Mouse (Mus musculus) midbrain, embryonic 12.5 days (tissue): ENCODE measurements at regions not wholly inside any gene's neighbourhood (a gene's known extent, or its start where the extent isn't known, plus 50 kb on each side); places are given as distances from the start of the nearest gene placed in this dataset.

Source experiments
- ATAC-seq: fragments of 200-750 bp; cut with Nextera tagmentation; 2 replicates; pipeline ENCODE4 v1.8.0; 2017; ENCODE audit warnings: low read depth, moderate TSS enrichment, moderate library complexity; ENCODE audit not compliant: low FRiP score
- H3K27ac ChIP-seq: fragments of 300-500 bp; sonication (generic); replicated peaks from 2 replicates; pipeline ENCODE4 v1.5.1; 2016; ENCODE audit warnings: mild to moderate bottlenecking
- H3K27me3 ChIP-seq: fragments of 300-500 bp; sonication (generic); 2 replicates; pipeline ENCODE4 v1.6.1; 2016; ENCODE audit warnings: mild to moderate bottlenecking
- H3K36me3 ChIP-seq: fragments of 300-500 bp; sonication (generic); 2 replicates; pipeline ENCODE4 v1.6.1; 2016
- H3K4me1 ChIP-seq: fragments of 300-500 bp; sonication (generic); 2 replicates; pipeline ENCODE4 v1.6.1; 2016
- H3K4me2 ChIP-seq: fragments of 300-500 bp; sonication (generic); replicated peaks from 2 replicates; pipeline ENCODE4 v1.6.1; 2016; ENCODE audit warnings: mild to moderate bottlenecking, moderate library complexity
- H3K4me3 ChIP-seq: fragments of 300-500 bp; sonication (generic); 2 replicates; pipeline ENCODE4 v1.5.1; 2016; ENCODE audit warnings: mild to moderate bottlenecking
- H3K9ac ChIP-seq: fragments of 300-500 bp; sonication (generic); replicated peaks from 2 replicates; pipeline ENCODE4 v1.6.1; 2016; ENCODE audit warnings: mild to moderate bottlenecking, moderate library complexity
- H3K9me3 ChIP-seq: fragments of 300-500 bp; sonication (generic); 2 replicates; pipeline ENCODE4 v1.6.1; 2016; ENCODE audit warnings: mild to moderate bottlenecking
- WGBS: fragments of 180-500 bp; shearing (Covaris S2); methylation state at CpG from one replicate; pipeline ENCODE4 v1.1.7; 2016; 5-methylcytosine and 5-hydroxymethylcytosine counted together

DNA sequence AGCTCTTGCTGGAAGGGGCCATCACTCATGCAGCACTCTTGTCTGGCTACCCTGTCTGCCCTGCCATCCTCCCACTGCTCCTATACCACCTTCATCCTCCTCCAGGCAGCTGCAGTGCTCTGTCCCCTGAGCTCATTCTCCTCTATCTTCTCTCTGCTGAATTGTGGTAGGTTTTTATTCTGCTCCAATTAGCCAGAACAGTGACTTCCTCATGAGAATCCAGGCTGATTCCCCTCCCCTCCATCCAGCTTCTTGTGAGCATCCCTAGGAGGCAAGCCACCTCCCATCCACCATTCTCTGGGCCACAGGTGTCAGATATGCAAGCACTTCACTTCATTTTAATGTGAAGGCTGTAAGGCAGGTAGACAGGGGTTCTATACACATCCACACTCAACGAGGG lies 132.1 kb downstream of the Wscd1 start:
- no peak overlapping the region for H3K9ac ChIP-seq
- ATAC-seq: no peak
- H3K9me3 ChIP-seq: no peaks in the 10 kb centered on the region
- no peak overlapping the region for H3K4me2 ChIP-seq
- no peak overlapping the region for H3K27ac ChIP-seq
- H3K4me3 ChIP-seq: no peak overlapping the region
- H3K36me3 ChIP-seq: no peaks in the 10 kb centered on the region
- WGBS: 64% methylated on average over 1 of the region's 1 CpGs
- no peaks in the 10 kb centered on the region for H3K27me3 ChIP-seq
- H3K4me1 ChIP-seq: no peaks in the 10 kb centered on the region

DNA sequence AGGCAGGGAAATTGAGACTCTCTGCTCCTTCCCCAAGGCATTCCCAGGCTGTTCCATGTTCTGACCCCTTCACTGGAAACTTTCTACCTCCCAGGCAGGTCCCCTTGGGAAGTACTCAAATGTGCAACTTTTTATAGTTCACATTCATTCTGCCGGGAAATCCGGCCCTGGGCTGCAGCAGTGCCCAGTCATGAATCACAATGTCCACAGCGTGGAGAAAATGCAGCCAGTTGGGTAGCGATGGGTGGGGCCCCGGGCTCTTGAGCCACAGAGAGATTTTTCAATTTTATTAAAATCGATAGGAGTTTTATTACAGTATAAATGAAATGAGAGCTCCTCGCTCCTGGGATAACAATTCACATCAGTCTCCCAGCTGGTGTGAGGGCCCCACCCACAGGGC lies 121.6 kb downstream of the Wscd1 start:
- Histone ChIP-seq H3K27me3 (no peaks in the 10 kb centered on the region), H3K4me2 (no peak overlapping the region), H3K4me3 (no peak overlapping the region), H3K27ac (no peak overlapping the region), H3K36me3 (no peaks in the 10 kb centered on the region), H3K9ac (no peak overlapping the region), H3K4me1 (peaks cover 5% of the 10 kb centered on the region; the same call in 1 of the 2 replicates), H3K9me3 (0 out of 2 replicates have a peak, but pooled peaks cover 3% of the 10 kb centered on the region)
- WGBS: 84% methylated on average over 7 of the region's 7 CpGs
- no peak for ATAC-seq

DNA sequence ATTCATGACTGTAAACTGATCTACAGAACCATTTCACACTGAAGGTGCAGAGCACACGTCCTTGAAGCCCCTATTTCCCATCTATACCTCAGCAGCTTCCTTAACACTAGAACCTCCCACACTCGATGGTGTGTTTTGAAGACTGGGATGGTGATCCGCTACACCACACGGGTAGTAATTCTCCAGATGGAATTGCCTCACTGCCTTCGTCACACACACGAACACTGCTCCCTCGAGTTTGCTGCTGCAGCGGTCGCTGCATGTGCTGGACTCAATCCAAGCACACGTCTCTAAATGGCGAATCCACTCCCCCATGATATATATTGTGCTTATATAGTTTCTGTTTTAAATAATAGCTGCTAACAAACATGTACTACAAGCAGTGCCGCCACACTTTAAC lies 117.0 kb downstream of the Wscd1 start:
- Histone ChIP-seq H3K4me1 (peaks cover 1% of the 10 kb centered on the region; the same call in 1 of the 2 replicates), H3K4me2 (no peak overlapping the region)
- 85% methylated on average over 12 of the region's 12 CpGs for WGBS

DNA sequence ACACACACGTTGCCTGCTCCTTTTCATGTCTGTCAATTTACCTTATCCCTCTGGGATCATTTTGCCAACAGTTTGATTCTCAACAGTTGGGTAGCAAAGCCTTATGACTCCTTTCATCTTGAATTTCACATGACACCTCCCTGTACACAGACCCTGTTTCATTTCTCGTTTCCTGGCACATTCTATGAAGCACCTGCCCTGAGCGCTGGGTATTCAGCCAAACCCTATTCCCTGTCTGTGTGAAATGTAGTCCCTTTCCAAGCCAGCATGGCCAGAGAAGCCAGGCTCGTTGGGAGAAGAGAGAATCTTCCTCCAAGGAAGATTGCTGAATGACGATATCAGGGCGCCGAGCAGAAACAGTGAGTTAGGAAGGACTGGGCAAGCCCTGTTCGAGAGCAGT lies 108.2 kb downstream of the Wscd1 start:
- no peaks in the 10 kb centered on the region for H3K36me3 ChIP-seq
- no peaks in the 10 kb centered on the region for H3K9me3 ChIP-seq
- H3K4me3 ChIP-seq: no peak overlapping the region
- no peak overlapping the region for H3K4me2 ChIP-seq
- no peaks in the 10 kb centered on the region for H3K4me1 ChIP-seq
- H3K9ac ChIP-seq: no peak overlapping the region
- no peak for ATAC-seq
- H3K27me3 ChIP-seq: no peaks in the 10 kb centered on the region
- no peak overlapping the region for H3K27ac ChIP-seq
- 86% methylated on average over 8 of the region's 8 CpGs for WGBS

More for the DNA sequence above, 117.0 kb downstream of the Wscd1 start:
- Histone ChIP-seq H3K9ac (no peak overlapping the region), H3K4me3 (no peak overlapping the region), H3K27ac (no peak overlapping the region), H3K9me3 (no peaks in the 10 kb centered on the region), H3K36me3 (no peaks in the 10 kb centered on the region), H3K27me3 (no peaks in the 10 kb centered on the region)
- no peak for ATAC-seq

DNA sequence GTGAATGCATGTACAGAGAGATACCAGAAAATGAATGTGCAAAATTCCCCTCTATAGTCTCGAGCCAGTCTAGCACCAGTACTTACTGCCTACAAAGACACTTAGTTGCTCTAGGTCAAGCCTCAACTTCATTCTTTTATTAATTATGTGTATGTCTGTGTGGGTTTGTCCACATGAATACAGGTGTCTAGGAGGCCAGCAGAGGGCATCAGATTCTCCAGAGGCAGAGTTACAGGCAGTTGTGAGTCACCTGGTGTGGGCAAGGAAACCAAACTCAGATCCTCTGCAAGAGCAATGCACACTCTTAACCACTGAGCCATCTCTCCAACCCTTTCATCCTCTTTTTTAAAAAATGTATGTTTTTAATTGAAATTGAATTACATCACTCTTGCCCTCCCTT lies 105.8 kb downstream of the Wscd1 start:
- Histone ChIP-seq H3K27me3 (no peaks in the 10 kb centered on the region), H3K36me3 (no peaks in the 10 kb centered on the region), H3K4me1 (no peaks in the 10 kb centered on the region), H3K4me2 (no peak overlapping the region), H3K9ac (no peak overlapping the region), H3K27ac (no peak overlapping the region), H3K4me3 (no peak overlapping the region), H3K9me3 (no peaks in the 10 kb centered on the region)
- ATAC-seq: no peak
- whole genome bisulfite sequencing: 74% methylated on average over 1 of the region's 1 CpGs

DNA sequence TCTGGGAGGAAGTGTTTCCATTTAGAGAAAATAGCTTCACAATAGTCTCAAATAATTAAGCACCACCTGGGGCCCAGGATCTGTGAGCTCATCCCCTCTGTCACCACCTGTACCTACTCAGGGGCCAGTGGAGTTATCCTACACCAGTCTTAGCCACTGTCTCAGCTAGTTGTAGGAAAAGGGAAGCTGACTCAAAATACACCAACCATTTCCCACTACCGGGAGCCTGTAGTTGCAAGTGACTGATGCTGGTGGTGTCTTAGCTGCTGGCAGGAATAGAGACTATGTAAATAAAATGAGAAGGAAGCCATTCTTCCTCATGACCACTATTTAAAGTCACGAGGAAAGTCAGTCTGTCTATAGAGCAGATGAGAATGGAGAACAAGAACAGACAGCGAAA lies 105.3 kb downstream of the Wscd1 start:
- no peak overlapping the region for H3K4me3 ChIP-seq
- H3K9ac ChIP-seq: no peak overlapping the region
- no peak overlapping the region for H3K4me2 ChIP-seq
- no peak overlapping the region for H3K27ac ChIP-seq
- H3K4me1 ChIP-seq: no peaks in the 10 kb centered on the region
- 93% methylated on average over 3 of the region's 3 CpGs for WGBS
- H3K27me3 ChIP-seq: no peaks in the 10 kb centered on the region
- no peaks in the 10 kb centered on the region for H3K9me3 ChIP-seq
- no peaks in the 10 kb centered on the region for H3K36me3 ChIP-seq
- no peak for ATAC-seq

DNA sequence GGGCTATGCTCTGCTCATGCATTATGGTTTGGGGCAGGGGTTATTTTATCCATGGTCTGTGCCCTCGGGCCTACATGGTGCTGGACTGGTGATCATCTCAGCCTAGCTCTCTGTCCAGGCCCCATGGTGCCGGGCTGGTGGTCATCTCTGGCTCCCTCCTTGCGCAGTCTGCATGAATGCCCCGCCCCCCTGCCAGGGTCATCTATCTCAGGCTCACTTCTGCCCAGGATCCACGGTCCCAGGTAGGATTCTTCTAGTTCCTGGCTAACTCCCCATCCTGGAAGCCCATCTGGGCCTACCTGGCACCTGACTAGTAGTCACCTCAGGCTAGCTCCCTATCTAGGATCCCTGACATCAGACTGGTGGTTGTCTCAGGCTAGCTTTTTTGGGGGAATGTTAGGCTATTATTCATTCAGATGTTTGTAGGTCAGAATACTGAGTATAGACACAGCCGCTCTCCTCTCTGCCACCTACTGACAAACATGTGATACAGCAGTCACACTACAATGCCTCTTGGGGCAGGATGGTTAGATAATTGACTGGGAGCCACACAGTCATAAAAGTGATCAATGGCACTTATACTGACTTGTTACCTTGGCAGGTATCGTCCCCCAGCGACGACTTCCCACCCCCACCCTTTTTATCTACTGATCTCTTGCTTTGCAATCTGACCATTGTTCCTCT lies 98.1 kb downstream of the Wscd1 start:
- no peak for ATAC-seq
- no peak overlapping the region for H3K9ac ChIP-seq
- no peaks in the 10 kb centered on the region for H3K9me3 ChIP-seq
- H3K4me1 ChIP-seq: no peaks in the 10 kb centered on the region
- H3K4me3 ChIP-seq: no peak overlapping the region
- no peak overlapping the region for H3K4me2 ChIP-seq
- no peaks in the 10 kb centered on the region for H3K27me3 ChIP-seq
- no peak overlapping the region for H3K27ac ChIP-seq
- H3K36me3 ChIP-seq: no peaks in the 10 kb centered on the region
- 69% methylated on average over 9 of the region's 9 CpGs for WGBS

DNA sequence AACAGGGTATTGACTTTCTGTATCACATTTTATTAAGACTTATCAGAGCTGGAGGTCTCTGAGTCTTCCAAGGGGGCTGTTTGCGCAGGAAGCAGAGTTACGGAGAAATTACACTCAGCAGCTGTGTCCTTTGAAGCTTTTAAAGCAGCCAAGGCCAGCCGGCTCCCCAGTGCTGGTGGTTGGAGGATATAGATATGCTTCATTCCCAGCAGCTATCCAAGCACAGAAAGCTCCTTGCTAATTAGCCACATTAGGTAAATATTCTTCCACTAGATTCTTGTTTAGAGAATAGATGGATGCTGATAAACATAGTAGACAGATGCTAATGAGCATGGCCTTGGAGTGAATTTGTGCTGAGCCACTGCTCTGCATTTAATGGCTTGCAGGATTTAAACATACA lies 96.8 kb downstream of the Wscd1 start:
- H3K4me3 ChIP-seq: no peak overlapping the region
- H3K9me3 ChIP-seq: no peaks in the 10 kb centered on the region
- 73% methylated on average over 3 of the region's 3 CpGs for WGBS
- H3K4me2 ChIP-seq: no peak overlapping the region
- no peaks in the 10 kb centered on the region for H3K4me1 ChIP-seq
- no peaks in the 10 kb centered on the region for H3K36me3 ChIP-seq
- ATAC-seq: no peak
- H3K9ac ChIP-seq: no peak overlapping the region
- no peaks in the 10 kb centered on the region for H3K27me3 ChIP-seq
- H3K27ac ChIP-seq: no peak overlapping the region

DNA sequence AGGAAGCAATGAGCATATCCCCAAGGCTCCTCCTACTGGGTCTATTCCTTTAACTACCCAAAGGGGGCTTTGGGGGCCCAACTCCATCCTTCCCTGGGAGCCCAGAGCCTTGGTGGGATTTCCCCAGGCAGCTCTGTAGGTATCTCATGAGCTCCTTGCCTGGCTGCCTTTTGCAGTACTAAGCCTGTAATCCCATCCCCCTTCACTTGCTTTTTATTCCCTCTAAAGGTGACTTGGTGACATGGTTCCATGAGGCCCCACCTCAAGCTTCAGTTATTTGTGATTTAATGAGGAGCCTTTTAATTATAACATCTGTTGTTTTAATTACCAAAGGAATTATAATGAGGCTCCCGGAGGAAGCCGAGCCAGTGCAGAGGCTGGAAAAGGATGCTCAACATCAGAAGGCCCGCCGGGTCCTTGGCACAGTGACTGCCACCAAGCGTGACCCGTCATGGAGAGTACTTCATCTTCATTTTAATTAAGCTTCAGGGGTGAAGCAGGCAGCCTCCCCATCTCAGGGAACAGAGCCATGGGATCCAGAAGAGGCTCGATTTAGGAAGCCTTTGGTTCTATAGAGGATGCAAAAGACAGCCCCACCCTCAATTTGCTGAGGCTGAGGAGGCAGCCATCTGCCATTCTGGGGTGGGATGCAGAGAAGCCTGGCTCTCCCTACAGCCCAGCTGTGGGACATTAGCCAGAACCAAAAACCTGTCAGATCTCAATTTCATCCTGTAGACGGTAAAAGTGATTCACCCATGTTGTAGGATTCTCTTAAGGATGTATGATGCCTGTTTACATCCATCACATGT lies 91.1 kb downstream of the Wscd1 start:
- no peak overlapping the region for H3K27ac ChIP-seq
- H3K9me3 ChIP-seq: no peaks in the 10 kb centered on the region
- no peak for ATAC-seq
- no peak overlapping the region for H3K4me2 ChIP-seq
- no peak overlapping the region for H3K4me3 ChIP-seq
- H3K36me3 ChIP-seq: no peaks in the 10 kb centered on the region
- no peak overlapping the region for H3K9ac ChIP-seq
- H3K4me1 ChIP-seq: peaks cover 6% of the 10 kb centered on the region; the same call in 1 of the 2 replicates
- no peaks in the 10 kb centered on the region for H3K27me3 ChIP-seq
- WGBS: 74% methylated on average over 8 of the region's 8 CpGs
